Mouse (Mus musculus) naive thymus-derived CD4-positive, alpha-beta T cell, adult 2 months (primary cell): Measurements from ENCODE around the gene Ttyh2.

Experiments
- DNase-seq: peaks from one replicate; pipeline ENCODE4 v3.0.0-alpha.2; 2011; ENCODE audit warnings: low read depth

Gene Ttyh2

DNA sequence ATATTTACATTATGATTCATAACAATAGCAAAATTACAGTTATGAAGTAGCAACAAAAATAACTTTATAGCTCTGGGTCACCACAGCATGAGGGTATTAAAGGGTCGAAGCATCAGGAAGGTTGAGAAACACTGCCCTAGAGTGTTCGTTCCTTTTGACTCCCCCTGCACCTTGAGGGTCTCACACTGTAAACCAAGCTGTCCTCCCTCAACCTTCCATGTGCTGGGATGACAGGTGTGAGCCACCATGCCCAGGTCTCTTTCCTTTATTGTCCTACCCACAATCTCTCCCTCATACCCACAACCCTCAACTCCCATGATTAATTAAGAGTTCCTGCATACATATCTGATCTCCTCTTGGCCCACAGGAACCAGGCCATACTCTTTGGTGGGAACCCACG is 36.2 kb downstream of the Ttyh2 start:
- DNase-seq = no peak

GRCm38 (mm10) chr11:114711861-114712260 is 36.6 kb downstream of the Ttyh2 start:
- DNase-seq = no peak

DNA sequence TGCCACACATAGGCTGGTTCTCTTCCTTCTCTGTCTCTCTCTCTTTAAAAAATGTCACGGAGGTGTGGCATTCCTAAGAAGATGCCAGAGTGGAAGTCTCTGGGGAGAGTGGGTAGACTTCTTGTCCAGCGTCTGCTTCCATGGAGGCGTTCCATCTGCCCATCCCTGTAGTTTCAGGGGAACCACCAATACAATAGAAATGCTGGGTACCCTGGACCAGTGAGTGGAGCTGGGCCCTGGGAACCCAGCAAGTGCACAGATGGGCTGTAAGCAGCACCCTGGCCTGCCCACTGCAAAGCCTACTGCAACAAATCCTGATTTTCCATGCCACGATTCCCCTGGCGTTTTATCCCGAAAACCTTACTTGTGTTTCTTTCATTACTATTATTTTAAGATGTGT is 39.3 kb downstream of the Ttyh2 start:
- DNase-seq = no peak

DNA sequence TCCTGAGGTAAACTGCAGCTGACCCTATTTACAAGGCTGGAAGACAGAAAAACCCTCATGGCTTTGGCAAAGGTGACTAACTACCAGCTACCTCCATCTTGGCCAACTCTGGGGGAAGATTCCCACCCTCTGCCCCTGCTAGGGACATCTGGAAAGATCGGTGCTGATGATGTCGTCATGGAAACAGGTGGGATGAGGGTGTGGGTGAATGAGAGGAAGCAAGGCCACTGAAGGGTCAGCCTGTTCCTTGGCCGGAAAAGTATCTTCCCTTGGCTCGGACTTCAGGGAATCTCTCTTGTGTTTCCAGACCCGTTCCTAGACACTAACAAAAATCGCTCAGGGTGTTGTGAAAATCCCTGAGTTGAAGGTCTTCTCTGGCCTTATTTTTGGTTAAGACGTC is 40.3 kb downstream of the Ttyh2 start:
- no peak for DNase-seq

- no peak for DNase-seq
These were observed 45.3 kb downstream of the Ttyh2 start for GRCm38 (mm10) chr11:114720535-114720934.

DNA sequence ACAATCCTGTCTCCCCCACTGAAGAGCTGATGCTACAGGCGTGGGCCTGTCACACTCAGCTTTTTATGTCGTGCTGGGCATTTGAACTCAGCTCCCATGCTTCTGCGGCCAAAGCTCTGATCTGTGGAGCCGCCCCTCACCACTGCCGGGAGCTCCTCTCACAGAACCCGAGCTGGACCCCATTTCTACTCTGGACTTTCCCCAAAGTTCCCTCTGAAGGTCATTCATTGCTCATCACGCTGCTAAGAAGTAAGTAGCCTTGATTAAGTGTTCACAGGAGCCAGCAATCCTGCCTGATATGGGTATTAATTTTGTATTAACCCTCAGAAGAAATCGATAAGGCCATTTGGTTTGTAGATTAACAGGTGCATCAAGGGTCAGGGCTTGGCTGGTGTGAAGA is 47.2 kb downstream of the Ttyh2 start:
- no peak for DNase-seq

DNA sequence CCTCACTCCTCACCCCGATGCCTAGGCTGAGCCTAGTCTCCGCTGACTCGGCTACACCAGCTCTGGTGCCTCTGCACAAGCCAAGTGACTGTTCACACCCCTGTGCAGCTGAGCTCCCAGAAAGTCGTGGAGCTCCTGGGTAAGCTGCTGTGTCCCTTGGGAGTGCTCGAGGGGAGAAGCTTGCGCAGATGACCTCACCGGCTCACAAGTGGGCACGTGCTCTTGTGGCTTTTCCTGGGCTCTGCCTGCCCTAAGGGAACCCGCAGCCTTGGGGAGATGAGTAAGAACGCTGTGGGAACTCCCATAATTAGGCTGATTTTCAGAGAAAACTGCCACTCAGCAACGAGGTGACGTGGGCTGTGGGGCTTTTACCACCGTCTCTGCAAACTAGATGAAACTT is 47.8 kb downstream of the Ttyh2 start:
- DNase-seq = no peak

DNA sequence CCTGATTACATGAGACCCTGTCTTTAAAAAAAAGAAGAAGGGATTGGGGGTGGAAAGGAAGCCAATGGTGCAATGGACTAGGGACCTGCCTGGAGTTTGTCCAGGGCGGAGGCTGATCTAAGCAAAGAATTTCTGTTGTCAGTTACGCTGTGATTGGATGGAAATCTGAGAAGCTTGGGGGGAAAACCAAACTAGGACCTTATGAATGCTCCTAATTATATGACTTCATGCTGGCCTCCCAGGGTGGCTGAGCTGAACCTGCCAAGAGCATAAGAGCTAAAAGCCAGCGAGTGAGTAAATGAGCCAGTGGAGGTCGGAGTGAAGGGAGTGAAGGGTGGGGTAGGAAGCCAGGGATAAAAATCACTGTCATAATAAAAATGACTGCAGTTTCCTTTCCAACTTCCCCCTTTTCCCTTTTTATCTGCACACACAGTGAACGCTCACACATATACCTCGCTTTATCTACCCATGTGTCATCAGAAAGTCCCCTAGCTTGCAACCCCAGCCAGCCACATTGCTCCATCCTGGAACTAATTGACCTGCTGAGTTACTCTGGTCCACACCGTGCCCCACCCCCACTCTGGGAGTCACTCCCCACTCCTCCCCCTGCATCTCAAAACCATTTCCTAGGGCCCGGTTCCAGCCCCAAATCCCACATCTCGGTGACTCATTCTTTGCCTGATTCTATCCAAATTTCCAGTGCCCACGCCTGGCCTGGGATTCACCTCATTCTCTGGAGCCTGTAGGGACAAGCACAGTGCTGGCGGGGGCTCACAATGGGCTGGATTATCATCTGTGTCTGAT is 49.8 kb downstream of the Ttyh2 start:
- no peak for DNase-seq

- DNase-seq = no peak
These were observed 52.0 kb downstream of the Ttyh2 start, which contains the start of gene Dnaic2 for GRCm38 (mm10) chr11:114726965-114727825. Gene Dnaic2 (plus strand): TSS chr11:114727408.

DNA sequence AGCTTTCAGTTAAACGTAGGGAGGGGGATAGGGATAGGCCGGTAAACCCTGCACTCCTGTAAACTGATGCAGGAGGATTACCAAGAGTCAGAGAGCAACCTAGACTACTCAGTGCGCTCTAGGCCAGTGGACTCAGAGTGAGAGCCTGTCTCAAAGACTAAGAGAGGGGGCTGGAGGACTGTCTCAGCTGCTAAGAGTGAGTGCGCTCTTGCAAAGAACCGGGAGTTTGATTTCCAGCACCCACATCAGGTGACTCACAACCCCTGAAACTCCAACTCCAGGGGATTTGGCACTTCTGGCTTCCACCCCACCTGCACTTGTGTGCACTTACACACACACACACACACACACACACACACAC is 52.6 kb downstream of the Ttyh2 start:
- DNase-seq = no peak

DNA sequence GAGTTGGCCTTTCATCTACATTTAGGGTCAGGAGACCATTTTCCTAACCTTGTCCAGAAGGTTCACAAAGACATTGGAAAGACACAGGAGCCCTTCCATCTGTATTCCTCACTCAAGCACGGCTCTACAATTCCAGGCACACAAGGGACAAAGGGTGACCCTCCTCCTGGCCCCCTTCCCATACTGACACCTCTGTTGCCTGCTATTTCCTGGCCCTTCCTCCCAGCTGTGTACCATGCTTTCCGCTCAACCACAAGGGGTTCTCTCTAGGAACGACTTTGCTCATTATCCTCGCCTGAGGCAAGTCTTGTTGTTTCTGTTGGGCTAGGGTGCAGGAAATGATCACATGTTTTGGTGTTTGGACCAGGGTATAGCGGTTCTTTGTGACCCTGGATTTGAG is 53.1 kb downstream of the Ttyh2 start:
- no peak for DNase-seq

- DNase-seq = no peak
These were observed 54.7 kb downstream of the Ttyh2 start for GRCm38 (mm10) chr11:114729832-114730363.

DNA sequence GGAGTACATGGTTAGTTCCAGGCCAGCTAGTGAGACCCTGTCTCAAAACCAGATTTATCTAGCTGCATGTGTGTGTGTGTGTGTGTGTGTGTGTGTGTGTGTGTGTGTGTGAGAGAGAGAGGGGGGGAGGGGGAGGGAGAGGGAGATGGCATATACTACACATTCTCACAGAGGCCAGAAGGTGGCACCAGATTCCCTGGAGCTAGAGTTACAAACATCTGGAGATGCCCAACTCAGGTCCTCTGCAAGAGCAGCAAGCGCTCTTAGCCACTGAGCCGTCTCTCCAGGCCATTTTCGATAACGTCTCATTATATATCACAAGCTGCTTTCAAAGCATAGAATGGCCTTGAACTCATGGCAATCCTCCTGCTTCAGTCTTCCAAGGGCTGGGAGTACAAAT is 56.5 kb downstream of the Ttyh2 start:
- DNase-seq = no peak

DNA sequence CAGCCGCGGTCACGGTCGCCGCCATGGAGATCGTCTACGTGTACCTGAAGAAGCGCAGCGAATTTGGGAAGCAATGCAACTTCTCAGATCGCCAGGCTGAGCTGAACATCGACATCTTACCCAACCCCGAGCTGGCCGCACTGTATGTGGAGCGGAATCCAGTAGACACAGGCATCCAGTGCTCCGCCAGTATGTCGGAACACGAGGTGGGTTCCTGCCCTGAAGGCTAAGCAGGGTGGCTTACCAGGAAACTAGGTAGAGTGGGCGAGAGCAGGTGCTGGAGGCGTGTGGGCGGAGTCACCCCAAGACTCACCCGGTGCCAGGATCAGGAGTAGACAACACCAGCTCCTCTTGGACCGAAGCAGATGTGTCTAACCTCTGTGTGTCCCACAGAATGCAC is 57.7 kb downstream of the Ttyh2 start:
- no peak for DNase-seq

DNA sequence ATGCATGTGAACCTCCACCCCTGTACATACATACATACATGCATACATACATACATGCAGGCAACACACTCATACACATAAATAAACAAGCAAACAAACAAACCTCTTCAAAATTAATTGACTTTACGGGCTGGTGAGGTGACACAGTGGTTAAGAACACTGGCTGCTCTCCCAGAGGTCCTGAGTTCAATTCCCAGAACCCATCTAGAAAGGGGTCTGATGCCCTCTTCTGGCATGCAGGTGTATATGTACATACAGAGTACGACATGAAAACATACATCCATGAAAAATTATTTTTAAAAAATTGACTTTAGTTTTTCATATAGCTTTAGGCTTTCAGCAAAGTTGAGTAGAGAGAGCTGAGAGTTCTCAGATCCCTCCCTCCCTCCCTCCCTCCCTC is 60.9 kb downstream of the Ttyh2 start:
- no peak for DNase-seq

DNA sequence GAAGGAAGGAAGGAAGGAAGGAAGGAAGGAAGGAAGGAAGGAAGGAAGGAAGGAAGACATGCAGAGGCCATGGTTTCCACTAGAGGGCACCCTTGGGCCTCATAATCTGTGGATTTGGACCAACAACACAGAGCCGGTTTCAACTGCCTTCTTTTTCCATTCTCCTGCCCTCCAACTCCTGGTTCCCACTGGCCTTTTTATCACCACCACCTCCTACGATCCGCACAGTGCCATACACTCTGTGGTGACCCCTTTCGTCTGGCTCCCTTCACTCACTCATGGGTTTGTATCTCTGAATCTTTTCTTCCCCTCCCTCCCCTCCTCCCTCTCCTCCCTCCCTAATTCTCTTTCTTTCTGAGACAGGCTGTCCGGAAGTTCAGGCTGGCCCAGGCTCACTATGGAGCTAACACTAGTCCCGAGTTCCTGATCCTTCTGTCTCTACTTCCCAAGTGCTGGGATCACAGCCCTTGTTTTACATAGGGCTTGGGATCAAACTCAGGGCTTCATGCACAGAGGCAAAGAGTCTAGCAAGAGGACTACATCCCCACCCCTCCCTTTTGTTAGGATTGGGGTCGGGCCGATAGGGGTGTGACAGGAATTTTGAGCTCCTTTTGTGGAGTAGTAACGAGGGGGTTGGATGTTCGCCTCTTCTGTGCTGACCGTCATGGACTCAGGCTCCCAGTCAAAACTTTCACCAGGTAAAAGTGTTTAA is 61.8 kb downstream of the Ttyh2 start:
- DNase-seq = peak; percentile 41

GRCm38 (mm10) chr11:114740598-114740997 is 65.4 kb downstream of the Ttyh2 start:
- DNase-seq = no peak

DNA sequence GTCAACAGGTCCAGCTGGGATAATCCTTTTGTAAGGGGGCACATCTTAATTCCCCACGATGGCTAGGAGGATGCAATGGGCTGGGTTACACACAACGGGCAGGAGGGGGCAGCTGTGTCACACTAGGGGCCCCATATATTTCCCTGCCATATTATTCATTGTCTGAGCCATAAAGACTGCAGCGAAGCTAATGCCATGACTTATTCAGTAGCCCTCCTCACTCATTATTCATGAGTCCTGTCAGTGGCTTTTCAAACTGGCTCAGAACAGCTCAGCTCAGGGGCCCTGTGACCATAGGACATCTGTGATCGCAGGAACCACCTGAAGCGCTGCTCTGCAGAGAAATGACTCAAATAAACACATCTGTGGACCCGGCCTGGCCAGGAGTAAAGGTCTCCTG is 66.2 kb downstream of the Ttyh2 start:
- no peak for DNase-seq

- peak; percentile 88 for DNase-seq
These were observed 69.9 kb downstream of the Ttyh2 start for GRCm38 (mm10) chr11:114745134-114745533.

GRCm38 (mm10) chr11:114747564-114748138 is 72.4 kb downstream of the Ttyh2 start:
- DNase-seq = no peak

DNA sequence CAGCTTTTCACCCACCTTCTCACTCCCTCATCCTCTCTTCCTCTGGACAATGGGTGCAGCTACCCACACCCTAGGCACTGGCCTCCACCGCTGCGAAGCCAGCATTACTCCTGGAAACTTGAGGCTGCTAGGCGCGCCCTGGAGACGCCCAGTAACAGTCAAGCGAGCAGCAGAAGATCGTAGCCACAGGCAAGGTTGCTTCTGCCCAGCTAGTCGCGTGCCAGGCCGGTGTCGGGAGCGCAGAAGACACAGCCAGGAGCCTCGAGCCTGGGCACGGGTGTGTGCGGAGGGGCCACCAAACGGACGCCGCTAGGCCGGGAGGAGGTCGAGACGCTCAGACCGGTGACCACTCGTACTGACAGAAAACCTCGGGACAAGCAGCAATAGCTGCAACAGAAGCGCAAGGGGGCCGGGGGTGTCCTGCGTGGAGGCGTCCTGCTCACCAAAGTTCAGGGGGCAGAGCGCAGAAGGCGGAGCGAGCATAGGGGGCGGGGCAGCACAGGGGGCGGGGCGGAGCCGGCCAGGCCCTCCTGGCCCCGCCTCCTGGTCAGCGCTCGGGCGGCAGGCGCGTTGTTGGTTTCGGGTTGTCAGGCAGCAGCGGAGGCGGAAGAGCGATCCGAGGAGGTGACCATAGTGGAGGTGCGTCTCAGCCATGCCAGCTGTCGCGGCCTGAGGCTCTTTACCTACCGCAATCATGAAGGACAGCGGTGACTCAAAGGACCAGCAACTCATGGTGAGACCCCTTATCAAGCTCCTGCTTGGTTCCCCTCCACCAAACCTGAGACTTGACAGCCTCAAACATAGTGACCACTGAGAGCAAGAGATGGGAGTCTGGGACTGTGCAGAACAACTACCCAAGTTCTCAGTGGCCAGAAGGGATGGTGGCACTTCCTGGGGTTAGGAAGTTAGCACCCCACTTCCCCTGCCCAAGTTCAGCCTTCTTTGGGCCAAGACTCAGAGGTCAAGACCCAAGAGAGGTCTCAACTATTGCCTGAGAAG is 89.9 kb downstream of the Ttyh2 start, which contains the start of gene Kif19a:
TSS of gene Kif19a (plus strand) at position 569 of the 999 bp plus-strand sequence.
- peak; percentile 14 for DNase-seq
